Comparison of ENCODE assay signal across 29 mouse cellular contexts in the genomic region with DNA sequence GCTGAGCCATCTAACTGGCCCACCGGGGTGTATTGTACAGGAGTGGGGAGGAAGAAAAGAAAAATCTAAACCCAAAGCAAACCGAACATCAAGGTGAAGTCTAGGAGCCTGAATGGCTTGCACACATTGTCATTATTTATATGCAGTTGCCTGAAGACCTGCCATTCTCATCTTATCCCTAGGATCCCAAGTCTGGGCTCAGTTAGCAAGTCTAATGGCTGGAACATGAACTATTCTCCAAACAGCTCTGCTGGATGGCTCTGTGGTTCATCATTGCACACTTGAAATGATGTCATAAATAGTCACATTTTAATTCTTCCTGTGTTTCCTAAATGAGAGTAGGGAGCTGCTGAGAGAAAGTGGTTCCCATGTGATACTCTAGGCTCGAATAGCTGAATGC.
"Had no signal": no experiment of that assay in that cellular context is flagged by ENCODE, and none has a peak within 500 bp of the region (broad histone marks: within the 10 kb centered on the region; RNA-seq: fewer than 3 reads in every experiment).

No protein-coding gene starts in this region.

- H3K36me3 ChIP-seq: limb, embryonic 15.5 days; liver, embryonic 12.5 days; liver, embryonic 13.5 days; liver, embryonic 15.5 days; lung, embryonic 15.5 days; midbrain, embryonic 10.5 days; midbrain, embryonic 12.5 days; midbrain, embryonic 13.5 days; midbrain, embryonic 15.5 days; neural tube, embryonic 12.5 days; neural tube, embryonic 13.5 days had no signal

- DNase-seq: left cerebral cortex, postnatal 4 days; liver; liver, embryonic 13.5 days; liver, postnatal 0 days; lung, adult 18-20 months; lung, embryonic 14.5 days; lung, postnatal 10 days; lung, postnatal 36 days; lung, postnatal 4 days; midbrain, embryonic 14.5 days had no signal

- H3K9ac ChIP-seq: limb, embryonic 15.5 days; liver, embryonic 12.5 days; liver, embryonic 13.5 days; liver, embryonic 14.5 days; liver, embryonic 15.5 days; liver, postnatal 0 days; lung, embryonic 14.5 days; lung, embryonic 15.5 days; midbrain, embryonic 12.5 days; midbrain, embryonic 13.5 days; midbrain, embryonic 15.5 days; neural tube, embryonic 12.5 days; neural tube, embryonic 13.5 days had no signal

- H3K27ac ChIP-seq: left cerebral cortex, adult 2 months; limb, embryonic 15.5 days; liver, embryonic 12.5 days; liver, embryonic 13.5 days; liver, embryonic 14.5 days; liver, embryonic 15.5 days; lung, embryonic 15.5 days; macrophage; midbrain, embryonic 10.5 days; midbrain, embryonic 12.5 days; midbrain, embryonic 13.5 days; midbrain, embryonic 15.5 days; neural tube, embryonic 12.5 days; neural tube, embryonic 13.5 days had no signal

- ATAC-seq: liver, embryonic 12.5 days; liver, postnatal 0 days; lung, postnatal 0 days; midbrain, embryonic 13.5 days; midbrain, embryonic 15.5 days; midbrain, embryonic 16.5 days had no signal

- H3K9me3 ChIP-seq: limb, embryonic 15.5 days; liver, embryonic 12.5 days; liver, embryonic 13.5 days; liver, embryonic 15.5 days; lung, embryonic 15.5 days; midbrain, embryonic 10.5 days; midbrain, embryonic 12.5 days; midbrain, embryonic 13.5 days; midbrain, embryonic 15.5 days; neural tube, embryonic 12.5 days; neural tube, embryonic 13.5 days had no signal

- H3K27me3 ChIP-seq: limb, embryonic 15.5 days; liver, embryonic 12.5 days; liver, embryonic 13.5 days; liver, embryonic 15.5 days; lung, embryonic 15.5 days; megakaryocyte, embryonic 14.5 days; midbrain, embryonic 12.5 days; midbrain, embryonic 13.5 days; midbrain, embryonic 15.5 days; neural tube, embryonic 12.5 days; neural tube, embryonic 13.5 days had no signal

- H3K4me1 ChIP-seq: limb, embryonic 15.5 days; liver, embryonic 12.5 days; liver, embryonic 13.5 days; liver, embryonic 15.5 days; lung, embryonic 15.5 days; megakaryocyte, embryonic 14.5 days; midbrain, embryonic 10.5 days; midbrain, embryonic 12.5 days; midbrain, embryonic 15.5 days; neural tube, embryonic 12.5 days; neural tube, embryonic 13.5 days had no signal

- H3K4me3 ChIP-seq: left cerebral cortex, adult 2 months; limb, embryonic 15.5 days; liver, embryonic 12.5 days; liver, embryonic 13.5 days; liver, embryonic 15.5 days; lung, embryonic 15.5 days; megakaryocyte, embryonic 14.5 days; midbrain, embryonic 10.5 days; midbrain, embryonic 12.5 days; midbrain, embryonic 13.5 days; midbrain, embryonic 15.5 days; myocyte; neural tube, embryonic 12.5 days; neural tube, embryonic 13.5 days had no signal

- H3K4me2 ChIP-seq: limb, embryonic 15.5 days; liver, embryonic 11.5 days; liver, embryonic 12.5 days; liver, embryonic 13.5 days; liver, embryonic 15.5 days; lung, embryonic 14.5 days; lung, embryonic 15.5 days; midbrain, embryonic 11.5 days; midbrain, embryonic 12.5 days; midbrain, embryonic 13.5 days; midbrain, embryonic 15.5 days; neural tube, embryonic 12.5 days; neural tube, embryonic 13.5 days had no signal
